Mouse (Mus musculus): ENCODE results near the gene Rora.

The Rora gene

GRCm38 (mm10) chr9:69160818-69161217 is 507.2 kb downstream of the Rora start:
- no peak for DNase-seq

GRCm38 (mm10) chr9:69164653-69165052 is 511.1 kb downstream of the Rora start:
- DNase-seq, result no peak

GRCm38 (mm10) chr9:69165096-69165836 is 511.7 kb downstream of the Rora start:
- DNase-seq, result no peak

GRCm38 (mm10) chr9:69174061-69174460 is 520.5 kb downstream of the Rora start:
- no peak for DNase-seq

- no peak for DNase-seq
These were observed 521.0 kb downstream of the Rora start for GRCm38 (mm10) chr9:69174527-69175116.

- no peak for DNase-seq
These were observed 523.4 kb downstream of the Rora start for GRCm38 (mm10) chr9:69176988-69177387.

- DNase-seq, result no peak
These were observed 525.6 kb downstream of the Rora start for GRCm38 (mm10) chr9:69179224-69179623.

- no peak for DNase-seq
These were observed 527.4 kb downstream of the Rora start for GRCm38 (mm10) chr9:69180961-69181360.

- DNase-seq, result peak; percentile 22
These were observed 527.8 kb downstream of the Rora start for GRCm38 (mm10) chr9:69181411-69181810.

- no peak for DNase-seq
These were observed 530.3 kb downstream of the Rora start for GRCm38 (mm10) chr9:69183888-69184287.

GRCm38 (mm10) chr9:69190726-69191125 is 537.1 kb downstream of the Rora start:
- no peak for DNase-seq

- no peak for DNase-seq
These were observed 538.9 kb downstream of the Rora start for GRCm38 (mm10) chr9:69192446-69192845.

GRCm38 (mm10) chr9:69194638-69195605 is 541.3 kb downstream of the Rora start:
- DNase-seq, result no peak

GRCm38 (mm10) chr9:69213796-69214195 is 560.2 kb downstream of the Rora start:
- DNase-seq, result no peak

GRCm38 (mm10) chr9:69224841-69225240 is 571.3 kb downstream of the Rora start:
- DNase-seq, result no peak

- DNase-seq, result peak; percentile 40
These were observed 572.8 kb downstream of the Rora start for GRCm38 (mm10) chr9:69226424-69226823.

- DNase-seq, result no peak
These were observed 574.2 kb downstream of the Rora start for GRCm38 (mm10) chr9:69227806-69228205.

GRCm38 (mm10) chr9:69229935-69230334 is 576.3 kb downstream of the Rora start:
- no peak for DNase-seq

- no peak for DNase-seq
These were observed 580.9 kb downstream of the Rora start for GRCm38 (mm10) chr9:69234526-69234925.

- no peak for DNase-seq
These were observed 583.7 kb downstream of the Rora start for GRCm38 (mm10) chr9:69237316-69237715.

- no peak for DNase-seq
These were observed 589.0 kb downstream of the Rora start for GRCm38 (mm10) chr9:69242538-69242937.

- peak; percentile 62 for DNase-seq
These were observed 590.0 kb downstream of the Rora start for GRCm38 (mm10) chr9:69243626-69244025.

- no peak for DNase-seq
These were observed 592.6 kb downstream of the Rora start for GRCm38 (mm10) chr9:69246225-69246624.
